Mouse (Mus musculus) ES-Bruce4 (cell line): Measurements from ENCODE around the gene Tango2. TPM values are rescaled to one million over a fixed set of nuclear protein-coding genes. Genes with fewer than 3 reads are reported as not detected.
"Not testable (repeated sequence)": the region's sequence is repeated elsewhere in the genome, so short reads cannot be mapped to it uniquely, and the experiment has no call there.

ENCODE experiments used
- H3K27ac ChIP-seq: 2 replicates; pipeline ENCODE4 v1.5.1; 2012; ENCODE audit warnings: low read length, inconsistent platforms; ENCODE audit not compliant: insufficient read depth
- H3K27me3 ChIP-seq: 2 replicates; pipeline ENCODE4 v1.6.1; 2012; ENCODE audit warnings: mild to moderate bottlenecking, low read length, inconsistent platforms; ENCODE audit not compliant: control insufficient read depth, poor library complexity, insufficient read depth, severe bottlenecking
- H3K36me3 ChIP-seq: 2 replicates; pipeline ENCODE4 v1.6.1; 2012; ENCODE audit warnings: inconsistent platforms, mild to moderate bottlenecking, low read length, moderate library complexity; ENCODE audit not compliant: control insufficient read depth, poor library complexity, insufficient read depth, severe bottlenecking
- H3K4me1 ChIP-seq: one replicate; pipeline ENCODE4 v1.8.1; 2011; ENCODE audit warnings: low read length; ENCODE audit not compliant: control insufficient read depth, insufficient read depth
- H3K4me3 ChIP-seq: 2 replicates; pipeline ENCODE4 v1.5.1; 2011; ENCODE audit warnings: low read depth, mild to moderate bottlenecking, low read length
- H3K9ac ChIP-seq: 2 replicates; pipeline ENCODE4 v1.6.1; 2012; ENCODE audit warnings: low read depth, mild to moderate bottlenecking, inconsistent platforms; ENCODE audit not compliant: poor library complexity, severe bottlenecking
- H3K9me3 ChIP-seq: replicated peaks from 2 replicates; pipeline ENCODE4 v1.6.1; 2012; ENCODE audit warnings: mild to moderate bottlenecking, low read length, inconsistent platforms; ENCODE audit not compliant: control insufficient read depth, poor library complexity, insufficient read depth, severe bottlenecking
- CTCF ChIP-seq: IDR thresholded peaks from one replicate; pipeline ENCODE4 v1.8.1; 2011; ENCODE audit warnings: low read depth, low read length
- EP300 ChIP-seq: IDR thresholded peaks from 2 replicates; pipeline ENCODE4 v1.6.1; 2011; ENCODE audit warnings: low read depth, low read length; ENCODE audit not compliant: insufficient read depth
- POLR2A ChIP-seq: IDR thresholded peaks from one replicate; pipeline ENCODE4 v1.8.1; 2011; ENCODE audit warnings: low read length; ENCODE audit not compliant: insufficient read depth
- polyA plus RNA-seq: library from polyadenylated mRNA; stranded (reverse); fragments of >200 nt; gene quantifications from 2 replicates; pipeline ENCODE4 v1.2.4, GENCODE M21; 2011; ENCODE audit warnings: low read depth; ENCODE audit not compliant: missing spikeins, insufficient read depth, insufficient read length

Tango2 gene
- polyA plus RNA-seq, 1 experiment: 19.3 TPM

GRCm38 (mm10) chr16:18321443-18321842 is 26.5 kb downstream of the Tango2 start:
- no peak overlapping the region for H3K4me3 ChIP-seq
- H3K27ac ChIP-seq: no peak overlapping the region
- H3K4me1 ChIP-seq: peaks cover 4% of the 10 kb centered on the region
- no peaks in the 10 kb centered on the region for H3K27me3 ChIP-seq
- no peaks in the 10 kb centered on the region for H3K9me3 ChIP-seq
- TF ChIP-seq POLR2A (no peak), CTCF (no peak), EP300 (no peak)
- H3K9ac ChIP-seq: no peak overlapping the region
- no peaks in the 10 kb centered on the region for H3K36me3 ChIP-seq

GRCm38 (mm10) chr16:18318992-18319391 is 28.9 kb downstream of the Tango2 start:
- Histone ChIP-seq H3K27ac (no peak overlapping the region), H3K9ac (no peak overlapping the region), H3K9me3 (no peaks in the 10 kb centered on the region), H3K36me3 (no peaks in the 10 kb centered on the region), H3K4me1 (peaks cover 4% of the 10 kb centered on the region), H3K27me3 (no peaks in the 10 kb centered on the region), H3K4me3 (no peak overlapping the region)
- no peak for TF ChIP-seq CTCF
- no peak for TF ChIP-seq EP300
- no peak for TF ChIP-seq POLR2A

- Histone ChIP-seq H3K27me3 (no peaks in the 10 kb centered on the region), H3K9me3 (no peaks in the 10 kb centered on the region), H3K4me3 (no peak overlapping the region), H3K4me1 (no peaks in the 10 kb centered on the region), H3K27ac (no peak overlapping the region), H3K9ac (no peak overlapping the region), H3K36me3 (no peaks in the 10 kb centered on the region)
- TF ChIP-seq CTCF (no peak), POLR2A (no peak), EP300 (no peak)
Measured at GRCm38 (mm10) chr16:18308159-18308558, 39.7 kb downstream of the Tango2 start.

- Histone ChIP-seq H3K27ac (peak overlapping the region; percentile 65; the same call in 1 of the 2 replicates), H3K36me3 (peaks cover 15% of the 10 kb centered on the region), H3K9ac (peak overlapping the region; percentile 52; the same call in 1 of the 2 replicates), H3K4me3 (peak overlapping the region; percentile 54)
- not testable (repeated sequence) for H3K27me3 ChIP-seq, H3K4me1 ChIP-seq, H3K9me3 ChIP-seq
Measured at GRCm38 (mm10) chr16:18289614-18290013, 58.3 kb downstream of the Tango2 start.

GRCm38 (mm10) chr16:18289067-18289588 is 58.8 kb downstream of the Tango2 start, which contains the start of gene Dgcr8:
Gene Dgcr8 (minus strand): TSS chr16:18289246.
- H3K27me3 ChIP-seq: no peaks in the 10 kb centered on the region

GRCm38 (mm10) chr16:18288581-18289061 is 59.3 kb downstream of the Tango2 start:
- H3K4me3 ChIP-seq: peak overlapping the region; percentile 94
- peaks cover 24% of the 10 kb centered on the region for H3K36me3 ChIP-seq
- H3K9ac ChIP-seq: peak overlapping the region; percentile 98
- H3K4me1 ChIP-seq: no peaks in the 10 kb centered on the region
- no peaks in the 10 kb centered on the region for H3K9me3 ChIP-seq
- no peak for TF ChIP-seq CTCF
- no peak for TF ChIP-seq EP300
- TF ChIP-seq POLR2A: no peak
- peak overlapping the region; percentile 52; the same call in 1 of the 2 replicates for H3K27ac ChIP-seq
- H3K27me3 ChIP-seq: no peaks in the 10 kb centered on the region

More at GRCm38 (mm10) chr16:18289067-18289588, 58.8 kb downstream of the Tango2 start, which contains the start of gene Dgcr8:
- Histone ChIP-seq H3K27ac (peak within 1 kb of the TSS; percentile 65), H3K4me1 (no peaks in the 10 kb centered on the region), H3K9me3 (no peaks in the 10 kb centered on the region), H3K4me3 (peak within 1 kb of the TSS; percentile 94), H3K9ac (peak within 1 kb of the TSS; percentile 98), H3K36me3 (peaks cover 19% of the 10 kb centered on the region)
- no peak for TF ChIP-seq CTCF
- TF ChIP-seq EP300: 0 out of 2 replicates have a peak, but pooled peaks have one; percentile 14
